Mouse (Mus musculus): ENCODE measurements around the gene Kcna2. TPM values are rescaled to one million over a fixed set of nuclear protein-coding genes. Genes with fewer than 3 reads are reported as not detected.
A peak's percentile ranks its signal among the peaks of the same experiment; 100 is the strongest.

Kcna2 gene
- polyA plus RNA-seq, 1 experiment from 2014 or later: 0.05 TPM

- H3K4me1 ChIP-seq (replicated peaks; ENCODE audit: control insufficient read depth, insufficient read depth, low read length): no peaks in the 10 kb centered on the region
- no peaks in the 10 kb centered on the region for H3K36me3 ChIP-seq (ENCODE audit: control insufficient read depth, insufficient read depth)
- H3K9ac ChIP-seq (ENCODE audit: low read depth, low read length): no peak overlapping the region
- no peak overlapping the region for H3K27ac ChIP-seq (ENCODE audit: low read depth, low read length)
- no peaks in the 10 kb centered on the region for H3K27me3 ChIP-seq (replicated peaks; ENCODE audit: control insufficient read depth, insufficient read depth, low read length)
- no peak overlapping the region for H3K4me3 ChIP-seq (ENCODE audit: low read depth, low read length)
- H3K9me3 ChIP-seq (ENCODE audit: control insufficient read depth): no peaks in the 10 kb centered on the region
- 59% methylated on average over 2 of the region's 2 CpGs for WGBS
- ATAC-seq: no peak
- TF ChIP-seq CTCF (IDR thresholded peaks at IDR 0.05; ENCODE audit: low read depth): peak; percentile 54
- no peak overlapping the region for H3K4me2 ChIP-seq (replicated peaks; ENCODE audit: low read depth)
Measured at GRCm38 (mm10) chr3:107073863-107074262, 27.1 kb upstream of the Kcna2 start.

- no peaks in the 10 kb centered on the region for H3K4me1 ChIP-seq (replicated peaks; ENCODE audit: control insufficient read depth, insufficient read depth, low read length)
- H3K9me3 ChIP-seq (ENCODE audit: control insufficient read depth): no peaks in the 10 kb centered on the region
- ATAC-seq: peak; percentile 92
- H3K4me3 ChIP-seq (ENCODE audit: low read depth, low read length): no peak overlapping the region
- 57% methylated on average over 1 of the region's 1 CpGs for WGBS
- H3K4me2 ChIP-seq (replicated peaks; ENCODE audit: low read depth): no peak overlapping the region
- H3K27ac ChIP-seq (ENCODE audit: low read depth, low read length): no peak overlapping the region
- no peaks in the 10 kb centered on the region for H3K27me3 ChIP-seq (replicated peaks; ENCODE audit: control insufficient read depth, insufficient read depth, low read length)
- no peak for TF ChIP-seq CTCF (IDR thresholded peaks at IDR 0.05; ENCODE audit: low read depth)
- H3K9ac ChIP-seq (ENCODE audit: low read depth, low read length): no peak overlapping the region
- no peaks in the 10 kb centered on the region for H3K36me3 ChIP-seq (ENCODE audit: control insufficient read depth, insufficient read depth)
Measured at GRCm38 (mm10) chr3:107075705-107076104, 25.2 kb upstream of the Kcna2 start.

- Histone ChIP-seq H3K4me1 (replicated peaks; ENCODE audit: control insufficient read depth, insufficient read depth, low read length) (no peaks in the 10 kb centered on the region), H3K9ac (ENCODE audit: low read depth, low read length) (no peak overlapping the region), H3K4me3 (ENCODE audit: low read depth, low read length) (no peak overlapping the region), H3K4me2 (replicated peaks; ENCODE audit: low read depth) (no peak overlapping the region), H3K27me3 (replicated peaks; ENCODE audit: control insufficient read depth, insufficient read depth, low read length) (no peaks in the 10 kb centered on the region), H3K9me3 (ENCODE audit: control insufficient read depth) (no peaks in the 10 kb centered on the region), H3K36me3 (ENCODE audit: control insufficient read depth, insufficient read depth) (no peaks in the 10 kb centered on the region), H3K27ac (ENCODE audit: low read depth, low read length) (no peak overlapping the region)
- ATAC-seq: no peak
- no peak for TF ChIP-seq CTCF (IDR thresholded peaks at IDR 0.05; ENCODE audit: low read depth)
- 61% methylated on average over 3 of the region's 3 CpGs for WGBS
Measured at GRCm38 (mm10) chr3:107076658-107077057, 24.3 kb upstream of the Kcna2 start.

GRCm38 (mm10) chr3:107077101-107077500 is 23.8 kb upstream of the Kcna2 start:
- H3K4me1 ChIP-seq (replicated peaks; ENCODE audit: control insufficient read depth, insufficient read depth, low read length): no peaks in the 10 kb centered on the region
- H3K36me3 ChIP-seq (ENCODE audit: control insufficient read depth, insufficient read depth): no peaks in the 10 kb centered on the region
- 83% methylated on average over 2 of the region's 2 CpGs for WGBS
- H3K9me3 ChIP-seq (ENCODE audit: control insufficient read depth): no peaks in the 10 kb centered on the region
- H3K9ac ChIP-seq (ENCODE audit: low read depth, low read length): no peak overlapping the region
- no peak overlapping the region for H3K4me3 ChIP-seq (ENCODE audit: low read depth, low read length)
- TF ChIP-seq CTCF (IDR thresholded peaks at IDR 0.05; ENCODE audit: low read depth): no peak
- no peak overlapping the region for H3K27ac ChIP-seq (ENCODE audit: low read depth, low read length)
- no peak for ATAC-seq
- no peak overlapping the region for H3K4me2 ChIP-seq (replicated peaks; ENCODE audit: low read depth)
- no peaks in the 10 kb centered on the region for H3K27me3 ChIP-seq (replicated peaks; ENCODE audit: control insufficient read depth, insufficient read depth, low read length)

GRCm38 (mm10) chr3:107080803-107081202 is 20.1 kb upstream of the Kcna2 start:
- H3K27me3 ChIP-seq (replicated peaks; ENCODE audit: control insufficient read depth, insufficient read depth, low read length): no peaks in the 10 kb centered on the region
- no peak overlapping the region for H3K4me2 ChIP-seq (replicated peaks; ENCODE audit: low read depth)
- no peak overlapping the region for H3K4me3 ChIP-seq (ENCODE audit: low read depth, low read length)
- H3K27ac ChIP-seq (ENCODE audit: low read depth, low read length): no peak overlapping the region
- WGBS: 80% methylated on average over 3 of the region's 3 CpGs
- H3K9me3 ChIP-seq (ENCODE audit: control insufficient read depth): no peaks in the 10 kb centered on the region
- no peak for ATAC-seq
- no peaks in the 10 kb centered on the region for H3K4me1 ChIP-seq (replicated peaks; ENCODE audit: control insufficient read depth, insufficient read depth, low read length)
- H3K9ac ChIP-seq (ENCODE audit: low read depth, low read length): no peak overlapping the region
- TF ChIP-seq CTCF (IDR thresholded peaks at IDR 0.05; ENCODE audit: low read depth): no peak
- H3K36me3 ChIP-seq (ENCODE audit: control insufficient read depth, insufficient read depth): no peaks in the 10 kb centered on the region

GRCm38 (mm10) chr3:107081227-107081626 is 19.7 kb upstream of the Kcna2 start:
- no peak for ATAC-seq
- no peaks in the 10 kb centered on the region for H3K9me3 ChIP-seq (ENCODE audit: control insufficient read depth)
- no peaks in the 10 kb centered on the region for H3K27me3 ChIP-seq (replicated peaks; ENCODE audit: control insufficient read depth, insufficient read depth, low read length)
- no peak overlapping the region for H3K4me3 ChIP-seq (ENCODE audit: low read depth, low read length)
- WGBS: 37% methylated on average over 3 of the region's 3 CpGs
- H3K4me1 ChIP-seq (replicated peaks; ENCODE audit: control insufficient read depth, insufficient read depth, low read length): no peaks in the 10 kb centered on the region
- TF ChIP-seq CTCF (IDR thresholded peaks at IDR 0.05; ENCODE audit: low read depth): peak; percentile 70
- no peaks in the 10 kb centered on the region for H3K36me3 ChIP-seq (ENCODE audit: control insufficient read depth, insufficient read depth)
- no peak overlapping the region for H3K27ac ChIP-seq (ENCODE audit: low read depth, low read length)
- no peak overlapping the region for H3K4me2 ChIP-seq (replicated peaks; ENCODE audit: low read depth)
- H3K9ac ChIP-seq (ENCODE audit: low read depth, low read length): no peak overlapping the region

- H3K4me2 ChIP-seq (replicated peaks; ENCODE audit: low read depth): no peak overlapping the region
- no peaks in the 10 kb centered on the region for H3K27me3 ChIP-seq (replicated peaks; ENCODE audit: control insufficient read depth, insufficient read depth, low read length)
- H3K36me3 ChIP-seq (ENCODE audit: control insufficient read depth, insufficient read depth): no peaks in the 10 kb centered on the region
- no peak overlapping the region for H3K27ac ChIP-seq (ENCODE audit: low read depth, low read length)
- TF ChIP-seq CTCF (IDR thresholded peaks at IDR 0.05; ENCODE audit: low read depth): no peak
- no peak overlapping the region for H3K4me3 ChIP-seq (ENCODE audit: low read depth, low read length)
- ATAC-seq: no peak
- H3K4me1 ChIP-seq (replicated peaks; ENCODE audit: control insufficient read depth, insufficient read depth, low read length): no peaks in the 10 kb centered on the region
- no peaks in the 10 kb centered on the region for H3K9me3 ChIP-seq (ENCODE audit: control insufficient read depth)
- 77% methylated on average over 3 of the region's 3 CpGs for WGBS
- H3K9ac ChIP-seq (ENCODE audit: low read depth, low read length): no peak overlapping the region
Measured at GRCm38 (mm10) chr3:107084586-107084985, 16.4 kb upstream of the Kcna2 start.

Data from intestine, postnatal 0 days (tissue).